Mouse (Mus musculus) left cerebral cortex, adult 6 months (tissue): ENCODE measurements around the gene Nxph3. TPM values are rescaled to one million over a fixed set of nuclear protein-coding genes. Genes with fewer than 3 reads are reported as not detected.

Source experiments
- long read RNA-seq, 2 experiments: library from polyadenylated mRNA; unstranded; transcript quantifications; one replicate each; pipeline ENCODE4 v2.0.0; 2019 to 2020
- polyA plus RNA-seq: library from polyadenylated mRNA; unstranded; fragments of <200 nt; fragmentation: Nextera tagmentation; gene quantifications from 2 replicates; pipeline ENCODE4 v1.2.3, GENCODE M21; 2021

The Nxph3 gene
- 1.6 and 4.2 TPM in 2 replicates for polyA plus RNA-seq
- long read RNA-seq, experiment 1, transcript Nxph3-201 (2 exons, 2,099 nt) = major isoform, 5 of 11 reads
- long read RNA-seq, experiment 1, partial matches to known transcripts = 6 of 11 reads
- long read RNA-seq, experiment 1, other reads (novel, unspliced or antisense) = 0 of 11 reads
- long read RNA-seq, experiment 2, partial matches to known transcripts = 0 of 4 reads
- long read RNA-seq, experiment 2, other reads (novel, unspliced or antisense) = 3 of 4 reads

GRCm38 (mm10) chr11:95514298-95514861, at the start of gene Nxph3:
Nxph3 (minus strand) TSS chr11:95514570.

Other genes starting within 250 kb of the Nxph3 start
- 39.0 and 45.9 TPM in 2 replicates for gene Kat7, start 204.3 kb downstream of the Nxph3 start, polyA plus RNA-seq
- 0.49 and 0.78 TPM in 2 replicates for gene Fam117a, start 177.6 kb downstream of the Nxph3 start, polyA plus RNA-seq
- 82.8 and 84.0 TPM in 2 replicates for gene Slc35b1, start 129.9 kb downstream of the Nxph3 start, polyA plus RNA-seq
- gene Spop, start 100.5 kb downstream of the Nxph3 start, polyA plus RNA-seq = 115 and 131 TPM in 2 replicates
- 1.1 and 1.8 TPM in 2 replicates for gene Ngfr, start 73.2 kb upstream of the Nxph3 start, polyA plus RNA-seq
- gene Phb, start 152.4 kb upstream of the Nxph3 start, polyA plus RNA-seq = 144 and 223 TPM in 2 replicates
- 4.7 and 8.4 TPM in 2 replicates for gene Zfp652, start 198.1 kb upstream of the Nxph3 start, polyA plus RNA-seq
- not detected in 2 replicates for gene B130006D01Rik, start 209.0 kb upstream of the Nxph3 start, polyA plus RNA-seq